Mouse (Mus musculus): ENCODE measurements at regions not wholly inside any gene's neighbourhood (a gene's known extent, or its start where the extent isn't known, plus 50 kb on each side); places are given as distances from the start of the nearest gene placed in this dataset.

DNA sequence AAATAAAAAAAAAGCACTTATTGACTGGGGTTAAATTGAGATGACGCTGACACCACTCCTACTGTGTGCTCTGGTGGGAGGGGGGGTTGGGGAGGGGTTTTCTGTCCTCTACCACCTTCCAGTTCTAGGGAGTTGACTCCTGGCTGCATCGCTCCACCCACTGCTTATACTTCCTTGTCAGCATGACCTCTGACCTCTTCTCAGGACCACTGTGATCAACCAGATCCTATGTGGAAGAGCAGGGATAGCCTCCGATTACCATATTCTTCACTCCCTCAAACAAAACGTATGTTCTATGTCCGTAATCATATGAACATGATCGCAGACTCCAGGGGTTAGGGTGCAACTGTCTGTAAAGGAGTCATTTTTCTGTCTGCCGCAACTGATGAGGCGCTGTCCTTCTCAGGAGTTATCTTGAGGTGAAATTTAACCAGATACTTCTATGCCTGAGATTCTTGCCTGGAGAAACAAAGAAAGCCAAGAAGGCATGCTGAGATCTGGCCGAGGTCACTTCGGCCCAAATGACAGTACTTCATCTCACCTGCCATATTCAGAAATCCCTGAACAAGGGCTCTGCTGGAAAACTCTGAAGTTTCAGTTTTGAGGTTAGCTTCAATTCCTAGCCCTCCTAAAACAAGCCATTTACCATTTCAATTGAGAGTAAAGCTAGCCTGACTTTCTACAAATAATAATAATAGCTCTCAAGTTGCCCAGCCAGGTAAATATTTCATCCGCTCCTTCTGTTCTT is 160.3 kb upstream of the Tll1 start:
- Histone ChIP-seq H3K36me3 (ENCODE audit: control insufficient read depth, insufficient read depth) (no peaks in the 10 kb centered on the region), H3K79me2 (ENCODE audit: control insufficient read depth, insufficient read depth) (no peaks in the 10 kb centered on the region), H3K27me3 (ENCODE audit: control insufficient read depth, insufficient read depth, insufficient read length) (no peaks in the 10 kb centered on the region), H3K4me2 (ENCODE audit: low read depth) (no peak overlapping the region), H3K4me3 (no peak overlapping the region), H3ac (ENCODE audit: control insufficient read depth, insufficient read length) (no peak overlapping the region)
- TF ChIP-seq POLR2AphosphoS2 (IDR thresholded peaks at IDR 0.05; ENCODE audit: insufficient read length, low read depth) = no peak

- Histone ChIP-seq H3K36me3 (ENCODE audit: control insufficient read depth, insufficient read depth) (no peaks in the 10 kb centered on the region), H3K27me3 (ENCODE audit: control insufficient read depth, insufficient read depth, insufficient read length) (no peaks in the 10 kb centered on the region), H3ac (ENCODE audit: control insufficient read depth, insufficient read length) (no peak overlapping the region), H3K79me2 (ENCODE audit: control insufficient read depth, insufficient read depth) (no peaks in the 10 kb centered on the region), H3K4me3 (no peak overlapping the region), H3K4me2 (ENCODE audit: low read depth) (no peak overlapping the region)
- TF ChIP-seq REST (IDR thresholded peaks at IDR 0.05; ENCODE audit: insufficient read depth, insufficient read length) (no peak), CEBPB (IDR thresholded peaks at IDR 0.05; ENCODE audit: insufficient read depth, poor library complexity, severe bottlenecking) (peak; percentile 75), POLR2A (IDR thresholded peaks at IDR 0.05; ENCODE audit: insufficient read length, low read depth) (no peak)
Measured at GRCm38 (mm10) chr8:64357092-64357491, 151.0 kb upstream of the Tll1 start.

- Histone ChIP-seq H3K4me2 (ENCODE audit: low read depth) (no peak overlapping the region), H3ac (ENCODE audit: control insufficient read depth, insufficient read length) (no peak overlapping the region), H3K4me3 (no peak overlapping the region), H3K27me3 (ENCODE audit: control insufficient read depth, insufficient read depth, insufficient read length) (no peaks in the 10 kb centered on the region), H3K79me2 (ENCODE audit: control insufficient read depth, insufficient read depth) (no peaks in the 10 kb centered on the region), H3K36me3 (ENCODE audit: control insufficient read depth, insufficient read depth) (no peaks in the 10 kb centered on the region)
- no peak for TF ChIP-seq MAX (IDR thresholded peaks at IDR 0.05; ENCODE audit: low read depth)
- no peak for TF ChIP-seq TCF3 (IDR thresholded peaks at IDR 0.05; ENCODE audit: insufficient read length, low read depth)
- no peak for TF ChIP-seq CEBPB (IDR thresholded peaks at IDR 0.05; ENCODE audit: insufficient read depth, poor library complexity, severe bottlenecking)
- no peak for TF ChIP-seq SRF (IDR thresholded peaks at IDR 0.05; ENCODE audit: control insufficient read depth, insufficient read length, low read depth)
- no peak for TF ChIP-seq MYOG (IDR thresholded peaks at IDR 0.05; ENCODE audit: control insufficient read depth in 1 of 3, insufficient read depth in 1 of 3, insufficient read length in 2 of 3, low read depth in 2 of 3)
- no peak for TF ChIP-seq E2F4 (IDR thresholded peaks at IDR 0.05; ENCODE audit: insufficient read depth)
- no peak for TF ChIP-seq REST (IDR thresholded peaks at IDR 0.05; ENCODE audit: insufficient read depth, insufficient read length)
- no peak for TF ChIP-seq POLR2A (IDR thresholded peaks at IDR 0.05; ENCODE audit: insufficient read length, low read depth)
- no peak for TF ChIP-seq TCF12 (IDR thresholded peaks at IDR 0.05; ENCODE audit: insufficient read depth, poor library complexity, severe bottlenecking)
- TF ChIP-seq USF1 (IDR thresholded peaks at IDR 0.05; ENCODE audit: low read depth) = no peak
- TF ChIP-seq MYOD1 (IDR thresholded peaks at IDR 0.05; ENCODE audit: control insufficient read depth in 1 of 3, insufficient read length in 2 of 3, low read depth in 2 of 3) = no peak
- no peak for TF ChIP-seq POLR2AphosphoS2 (IDR thresholded peaks at IDR 0.05; ENCODE audit: insufficient read length, low read depth)
Measured at GRCm38 (mm10) chr8:64348082-64348646, 142.1 kb upstream of the Tll1 start.

GRCm38 (mm10) chr8:64347490-64347889 is 141.4 kb upstream of the Tll1 start:
- TF ChIP-seq SRF (IDR thresholded peaks at IDR 0.05; ENCODE audit: control insufficient read depth, insufficient read length, low read depth) (no peak), MAX (IDR thresholded peaks at IDR 0.05; ENCODE audit: low read depth) (no peak), MYOD1 (IDR thresholded peaks at IDR 0.05; ENCODE audit: control insufficient read depth in 1 of 3, insufficient read length in 2 of 3, low read depth in 2 of 3) (no peak), POLR2A (IDR thresholded peaks at IDR 0.05; ENCODE audit: insufficient read length, low read depth) (no peak), POLR2AphosphoS2 (IDR thresholded peaks at IDR 0.05; ENCODE audit: insufficient read length, low read depth) (no peak), TCF12 (IDR thresholded peaks at IDR 0.05; ENCODE audit: insufficient read depth, poor library complexity, severe bottlenecking) (no peak), REST (IDR thresholded peaks at IDR 0.05; ENCODE audit: insufficient read depth, insufficient read length) (no peak), MYOG (IDR thresholded peaks at IDR 0.05; ENCODE audit: control insufficient read depth in 1 of 3, insufficient read depth in 1 of 3, insufficient read length in 2 of 3, low read depth in 2 of 3) (no peak), CEBPB (IDR thresholded peaks at IDR 0.05; ENCODE audit: insufficient read depth, poor library complexity, severe bottlenecking) (no peak), USF1 (IDR thresholded peaks at IDR 0.05; ENCODE audit: low read depth) (no peak), TCF3 (IDR thresholded peaks at IDR 0.05; ENCODE audit: insufficient read length, low read depth) (no peak), E2F4 (IDR thresholded peaks at IDR 0.05; ENCODE audit: insufficient read depth) (no peak)
- H3ac ChIP-seq (ENCODE audit: control insufficient read depth, insufficient read length) = no peak overlapping the region
- no peak overlapping the region for H3K4me2 ChIP-seq (ENCODE audit: low read depth)
- no peaks in the 10 kb centered on the region for H3K27me3 ChIP-seq (ENCODE audit: control insufficient read depth, insufficient read depth, insufficient read length)
- H3K4me3 ChIP-seq = no peak overlapping the region
- H3K79me2 ChIP-seq (ENCODE audit: control insufficient read depth, insufficient read depth) = no peaks in the 10 kb centered on the region
- H3K36me3 ChIP-seq (ENCODE audit: control insufficient read depth, insufficient read depth) = no peaks in the 10 kb centered on the region

- no peaks in the 10 kb centered on the region for H3K79me2 ChIP-seq (ENCODE audit: control insufficient read depth, insufficient read depth)
- no peaks in the 10 kb centered on the region for H3K36me3 ChIP-seq (ENCODE audit: control insufficient read depth, insufficient read depth)
- no peak for TF ChIP-seq MYOD1 (IDR thresholded peaks at IDR 0.05; ENCODE audit: control insufficient read depth in 1 of 3, insufficient read length in 2 of 3, low read depth in 2 of 3)
- no peak for TF ChIP-seq REST (IDR thresholded peaks at IDR 0.05; ENCODE audit: insufficient read depth, insufficient read length)
- TF ChIP-seq USF1 (IDR thresholded peaks at IDR 0.05; ENCODE audit: low read depth) = no peak
- TF ChIP-seq TCF3 (IDR thresholded peaks at IDR 0.05; ENCODE audit: insufficient read length, low read depth) = no peak
- TF ChIP-seq MAX (IDR thresholded peaks at IDR 0.05; ENCODE audit: low read depth) = no peak
- TF ChIP-seq POLR2A (IDR thresholded peaks at IDR 0.05; ENCODE audit: insufficient read length, low read depth) = no peak
- TF ChIP-seq SRF (IDR thresholded peaks at IDR 0.05; ENCODE audit: control insufficient read depth, insufficient read length, low read depth) = no peak
- TF ChIP-seq MYOG (IDR thresholded peaks at IDR 0.05; ENCODE audit: control insufficient read depth in 1 of 3, insufficient read depth in 1 of 3, insufficient read length in 2 of 3, low read depth in 2 of 3) = no peak
- no peak for TF ChIP-seq TCF12 (IDR thresholded peaks at IDR 0.05; ENCODE audit: insufficient read depth, poor library complexity, severe bottlenecking)
- no peak for TF ChIP-seq POLR2AphosphoS2 (IDR thresholded peaks at IDR 0.05; ENCODE audit: insufficient read length, low read depth)
- TF ChIP-seq E2F4 (IDR thresholded peaks at IDR 0.05; ENCODE audit: insufficient read depth) = no peak
- TF ChIP-seq CEBPB (IDR thresholded peaks at IDR 0.05; ENCODE audit: insufficient read depth, poor library complexity, severe bottlenecking) = no peak
- H3K27me3 ChIP-seq (ENCODE audit: control insufficient read depth, insufficient read depth, insufficient read length) = no peaks in the 10 kb centered on the region
- H3K4me3 ChIP-seq = no peak overlapping the region
- no peak overlapping the region for H3ac ChIP-seq (ENCODE audit: control insufficient read depth, insufficient read length)
- H3K4me2 ChIP-seq (ENCODE audit: low read depth) = no peak overlapping the region
Measured at GRCm38 (mm10) chr8:64346428-64346827, 140.4 kb upstream of the Tll1 start.
